Mouse (Mus musculus) ES-Bruce4 (cell line): ENCODE measurements around the gene Tmem169. TPM values are rescaled to one million over a fixed set of nuclear protein-coding genes. Genes with fewer than 3 reads are reported as not detected.

Experiments
- H3K27ac ChIP-seq: 2 replicates; pipeline ENCODE4 v1.5.1; 2012; ENCODE audit warnings: low read length, inconsistent platforms; ENCODE audit not compliant: insufficient read depth
- H3K27me3 ChIP-seq: 2 replicates; pipeline ENCODE4 v1.6.1; 2012; ENCODE audit warnings: mild to moderate bottlenecking, low read length, inconsistent platforms; ENCODE audit not compliant: control insufficient read depth, poor library complexity, insufficient read depth, severe bottlenecking
- H3K36me3 ChIP-seq: 2 replicates; pipeline ENCODE4 v1.6.1; 2012; ENCODE audit warnings: inconsistent platforms, mild to moderate bottlenecking, low read length, moderate library complexity; ENCODE audit not compliant: control insufficient read depth, poor library complexity, insufficient read depth, severe bottlenecking
- H3K4me1 ChIP-seq: one replicate; pipeline ENCODE4 v1.8.1; 2011; ENCODE audit warnings: low read length; ENCODE audit not compliant: control insufficient read depth, insufficient read depth
- H3K4me3 ChIP-seq: 2 replicates; pipeline ENCODE4 v1.5.1; 2011; ENCODE audit warnings: low read depth, mild to moderate bottlenecking, low read length
- H3K9ac ChIP-seq: 2 replicates; pipeline ENCODE4 v1.6.1; 2012; ENCODE audit warnings: low read depth, mild to moderate bottlenecking, inconsistent platforms; ENCODE audit not compliant: poor library complexity, severe bottlenecking
- H3K9me3 ChIP-seq: replicated peaks from 2 replicates; pipeline ENCODE4 v1.6.1; 2012; ENCODE audit warnings: mild to moderate bottlenecking, low read length, inconsistent platforms; ENCODE audit not compliant: control insufficient read depth, poor library complexity, insufficient read depth, severe bottlenecking
- CTCF ChIP-seq: IDR thresholded peaks from one replicate; pipeline ENCODE4 v1.8.1; 2011; ENCODE audit warnings: low read depth, low read length
- EP300 ChIP-seq: IDR thresholded peaks from 2 replicates; pipeline ENCODE4 v1.6.1; 2011; ENCODE audit warnings: low read depth, low read length; ENCODE audit not compliant: insufficient read depth
- POLR2A ChIP-seq: IDR thresholded peaks from one replicate; pipeline ENCODE4 v1.8.1; 2011; ENCODE audit warnings: low read length; ENCODE audit not compliant: insufficient read depth
- polyA plus RNA-seq: library from polyadenylated mRNA; stranded (reverse); fragments of >200 nt; gene quantifications from 2 replicates; pipeline ENCODE4 v1.2.4, GENCODE M21; 2011; ENCODE audit warnings: low read depth; ENCODE audit not compliant: missing spikeins, insufficient read depth, insufficient read length

Gene Tmem169
- polyA plus RNA-seq, 1 experiment: 0.67 TPM

GRCm38 (mm10) chr1:72291421-72291820 is 7.3 kb downstream of the Tmem169 start:
- Histone ChIP-seq H3K9ac (no peak overlapping the region), H3K27ac (no peak overlapping the region)
- no peak for TF ChIP-seq EP300
- no peak for TF ChIP-seq CTCF
- no peak for TF ChIP-seq POLR2A

GRCm38 (mm10) chr1:72291925-72292324 is 7.8 kb downstream of the Tmem169 start:
- Histone ChIP-seq H3K4me3 (no peak overlapping the region), H3K9me3 (no peaks in the 10 kb centered on the region), H3K27me3 (no peaks in the 10 kb centered on the region), H3K36me3 (no peaks in the 10 kb centered on the region), H3K27ac (no peak overlapping the region), H3K4me1 (no peaks in the 10 kb centered on the region), H3K9ac (no peak overlapping the region)
- TF ChIP-seq EP300 (no peak), CTCF (no peak), POLR2A (no peak)

More at GRCm38 (mm10) chr1:72291421-72291820, 7.3 kb downstream of the Tmem169 start:
- Histone ChIP-seq H3K4me3 (no peak overlapping the region), H3K27me3 (no peaks in the 10 kb centered on the region), H3K36me3 (no peaks in the 10 kb centered on the region), H3K9me3 (no peaks in the 10 kb centered on the region), H3K4me1 (no peaks in the 10 kb centered on the region)

- no peaks in the 10 kb centered on the region for H3K36me3 ChIP-seq
- H3K27me3 ChIP-seq: no peaks in the 10 kb centered on the region
- H3K27ac ChIP-seq: no peak overlapping the region
- H3K4me3 ChIP-seq: no peak overlapping the region
- no peaks in the 10 kb centered on the region for H3K9me3 ChIP-seq
- TF ChIP-seq POLR2A: no peak
- no peak for TF ChIP-seq CTCF
- no peak overlapping the region for H3K9ac ChIP-seq
- H3K4me1 ChIP-seq: no peaks in the 10 kb centered on the region
Observed at GRCm38 (mm10) chr1:72293869-72294663, 9.9 kb downstream of the Tmem169 start.

GRCm38 (mm10) chr1:72295746-72296145 is 11.6 kb downstream of the Tmem169 start:
- TF ChIP-seq POLR2A (no peak), EP300 (no peak), CTCF (no peak)

GRCm38 (mm10) chr1:72301845-72302244 is 17.7 kb downstream of the Tmem169 start:
- Histone ChIP-seq H3K4me1 (no peaks in the 10 kb centered on the region), H3K27me3 (no peaks in the 10 kb centered on the region), H3K36me3 (no peaks in the 10 kb centered on the region), H3K9ac (no peak overlapping the region), H3K9me3 (no peaks in the 10 kb centered on the region), H3K4me3 (no peak overlapping the region), H3K27ac (no peak overlapping the region)
- TF ChIP-seq EP300 (no peak), POLR2A (no peak), CTCF (no peak)

More at GRCm38 (mm10) chr1:72295746-72296145, 11.6 kb downstream of the Tmem169 start:
- H3K9ac ChIP-seq: no peak overlapping the region
- no peak overlapping the region for H3K4me3 ChIP-seq
- no peak overlapping the region for H3K27ac ChIP-seq
- no peaks in the 10 kb centered on the region for H3K36me3 ChIP-seq
- H3K27me3 ChIP-seq: no peaks in the 10 kb centered on the region
- H3K9me3 ChIP-seq: no peaks in the 10 kb centered on the region
- no peaks in the 10 kb centered on the region for H3K4me1 ChIP-seq

- Histone ChIP-seq H3K9me3 (no peaks in the 10 kb centered on the region), H3K36me3 (peaks cover 6% of the 10 kb centered on the region), H3K4me3 (no peak overlapping the region), H3K27ac (peak overlapping the region; percentile 25; the same call in 1 of the 2 replicates), H3K9ac (peak overlapping the region; percentile 80), H3K4me1 (no peaks in the 10 kb centered on the region), H3K27me3 (no peaks in the 10 kb centered on the region)
- no peak for TF ChIP-seq CTCF
- TF ChIP-seq POLR2A: no peak
- TF ChIP-seq EP300: no peak
Observed at GRCm38 (mm10) chr1:72306241-72306640, 22.1 kb downstream of the Tmem169 start.
